Mouse (Mus musculus): ENCODE results near the gene Hspg2.

- no peak for TF ChIP-seq POLR2A (IDR thresholded peaks at IDR 0.05; ENCODE audit: low read depth, low read length)
- no peak for TF ChIP-seq CTCF (conservative IDR thresholded peaks at IDR 0.05; ENCODE audit: insufficient read depth, insufficient read length, low read depth, low read length)
Measured at GRCm38 (mm10) chr4:137465125-137465787, 3.3 kb upstream of the Hspg2 start.
